Mouse (Mus musculus) lung, adult 2 months (tissue): ENCODE data around the gene Ankle2.
A peak's percentile ranks its signal among the peaks of the same experiment; 100 is the strongest.

Experiments
- CTCF ChIP-seq: fragments of 200-500 bp; IDR thresholded peaks from 2 replicates; pipeline ENCODE4 v1.5.1; 2011; ENCODE audit warnings: mild to moderate bottlenecking, low read length, control low read depth; ENCODE audit not compliant: insufficient read depth
- POLR2A ChIP-seq: fragments of 200-500 bp; IDR thresholded peaks from 2 replicates; pipeline ENCODE4 v1.6.1; 2011; ENCODE audit warnings: low read depth, mild to moderate bottlenecking, control low read depth, low read length, borderline replicate concordance; ENCODE audit errors: extremely low read depth

GRCm38 (mm10) chr5:110204777-110205176 lies 26.0 kb upstream of the Ankle2 start:
- TF ChIP-seq CTCF: peak; percentile 38; the same call in 1 of the 2 replicates
- no peak for TF ChIP-seq POLR2A
